Mouse (Mus musculus): ENCODE data around the gene Cpeb2.

Gene Cpeb2

GRCm38 (mm10) chr5:43239141-43239835 is 6.3 kb downstream of the Cpeb2 start:
- DNase-seq (ENCODE audit: low spot score in 2 of 2), result no peak

- DNase-seq (ENCODE audit: low spot score in 2 of 2), result no peak
Measured at GRCm38 (mm10) chr5:43240729-43241128, 7.8 kb downstream of the Cpeb2 start.

DNA sequence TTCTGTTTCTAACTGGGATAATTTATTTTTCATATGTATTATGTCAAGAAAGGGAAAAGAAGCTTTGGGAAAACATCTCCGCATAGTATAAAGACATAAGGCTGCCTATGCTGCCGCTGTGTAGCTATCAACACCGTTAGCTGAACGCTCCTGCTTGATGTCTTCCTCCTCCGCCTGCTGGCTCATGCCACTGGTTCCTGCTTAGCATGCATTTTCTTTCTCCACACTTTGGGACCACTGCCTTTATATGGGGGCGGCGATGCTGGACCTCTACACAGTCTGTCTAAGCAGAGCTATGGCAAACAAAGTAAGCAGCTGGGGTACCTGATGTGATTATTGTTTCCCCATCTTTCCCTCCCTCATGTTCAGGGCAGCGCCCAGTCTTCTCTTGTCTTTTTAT is 13.3 kb downstream of the Cpeb2 start:
- DNase-seq (ENCODE audit: low spot score in 2 of 2), result no peak

GRCm38 (mm10) chr5:43246954-43247353 is 14.0 kb downstream of the Cpeb2 start:
- no peak for DNase-seq (ENCODE audit: low spot score in 2 of 2)

DNA sequence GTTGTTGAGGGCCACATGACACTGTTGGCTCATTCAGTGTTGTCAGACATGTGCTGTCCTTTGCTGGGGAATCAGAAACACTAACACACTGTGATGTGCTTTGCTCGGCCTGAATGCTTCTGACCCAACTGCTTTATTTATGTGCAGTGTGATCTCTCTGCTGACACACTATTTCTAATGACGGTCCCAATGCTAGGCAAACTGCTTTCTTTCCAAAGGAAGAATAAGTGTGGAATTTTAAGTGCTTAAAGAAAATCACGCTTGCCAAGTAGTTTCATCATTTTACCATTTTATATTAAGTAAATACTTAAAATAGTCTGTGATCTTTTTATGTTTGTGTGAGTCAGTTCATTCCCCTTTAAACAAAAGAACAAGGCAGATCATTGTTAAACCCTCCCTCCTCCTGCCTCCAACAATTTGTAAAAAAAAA is 15.0 kb downstream of the Cpeb2 start:
- no peak for DNase-seq (ENCODE audit: low spot score in 2 of 2)

GRCm38 (mm10) chr5:43257490-43257889 is 24.5 kb downstream of the Cpeb2 start:
- no peak for DNase-seq (ENCODE audit: low spot score in 2 of 2)

GRCm38 (mm10) chr5:43258472-43259142 is 25.6 kb downstream of the Cpeb2 start:
- DNase-seq (ENCODE audit: low spot score in 2 of 2), result no peak

DNA sequence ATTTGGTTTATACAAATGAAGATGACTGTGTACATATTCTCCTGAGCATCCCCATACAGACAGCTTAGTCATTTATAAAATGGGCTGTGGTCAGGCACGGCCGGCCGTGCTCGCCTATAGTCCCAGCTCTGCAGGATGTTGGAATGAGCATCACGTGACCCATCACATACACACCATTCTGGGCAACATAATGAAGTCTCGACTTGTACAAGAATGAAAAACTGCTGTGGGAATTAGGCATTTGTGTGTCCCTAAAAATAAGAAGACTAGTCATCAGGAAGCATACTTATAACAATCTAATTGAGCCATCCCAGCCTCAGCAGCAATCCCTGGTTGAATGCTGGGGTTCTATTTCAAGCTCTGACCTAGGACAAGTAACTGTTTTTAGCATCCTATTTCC is 28.8 kb downstream of the Cpeb2 start:
- DNase-seq (ENCODE audit: low spot score in 2 of 2), result no peak

GRCm38 (mm10) chr5:43263951-43264350 is 31.0 kb downstream of the Cpeb2 start:
- DNase-seq (ENCODE audit: low spot score in 2 of 2), result no peak

DNA sequence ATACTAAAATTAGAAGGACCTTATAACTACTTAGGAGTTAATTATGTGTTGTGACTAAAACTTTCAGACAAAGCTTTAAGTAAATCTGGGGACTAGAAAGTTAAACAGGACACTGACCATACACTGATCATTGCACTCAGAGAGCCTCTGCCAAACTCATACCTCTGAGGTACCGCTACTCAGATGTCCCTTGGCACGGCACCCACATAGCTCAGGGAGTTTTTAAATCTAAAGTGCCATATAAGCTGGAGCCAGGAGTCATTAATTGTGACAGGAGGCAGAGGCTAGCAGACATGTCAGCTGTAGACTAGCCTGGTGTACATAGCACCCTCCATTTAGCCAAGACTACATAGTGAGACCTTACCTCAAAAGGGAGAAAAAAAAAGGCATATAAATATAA is 31.7 kb downstream of the Cpeb2 start:
- DNase-seq (ENCODE audit: low spot score in 2 of 2), result no peak

DNA sequence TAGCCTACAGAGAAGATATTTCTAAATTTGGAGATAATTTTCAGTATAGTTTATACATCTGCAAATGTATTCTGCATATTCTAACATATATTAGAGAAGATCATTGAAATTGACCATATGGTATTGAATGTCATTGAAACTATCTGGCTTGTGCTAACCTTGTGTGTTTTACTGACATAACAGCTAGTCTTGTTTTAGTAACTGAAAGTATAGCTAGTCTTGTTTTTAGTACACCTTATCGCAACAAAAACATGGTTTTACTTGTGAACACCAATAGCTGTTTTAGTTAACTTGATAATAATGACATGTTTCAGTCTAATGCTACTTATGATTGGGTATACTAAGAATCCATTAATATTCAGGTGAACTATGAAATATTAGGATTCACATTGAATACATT is 45.0 kb downstream of the Cpeb2 start:
- DNase-seq (ENCODE audit: low spot score in 2 of 2), result no peak

DNA sequence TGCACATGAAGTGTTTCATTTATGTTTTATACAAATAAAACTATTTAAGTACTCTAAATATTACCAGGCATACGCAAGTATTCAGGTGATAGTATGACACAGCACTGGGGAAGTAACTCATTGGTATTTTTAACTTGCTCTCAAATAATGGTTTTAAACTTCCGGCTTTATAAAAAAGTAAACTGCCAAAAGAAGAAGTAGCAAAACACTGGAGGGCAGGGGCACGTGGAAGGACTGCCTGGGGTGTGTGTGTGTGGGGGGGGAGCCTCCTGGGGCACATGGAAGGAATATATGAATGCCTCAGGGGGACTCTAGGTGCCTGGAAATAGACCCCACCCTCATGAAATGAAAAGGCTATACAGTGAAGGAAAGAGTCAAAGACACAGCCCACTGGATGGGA is 46.8 kb downstream of the Cpeb2 start:
- no peak for DNase-seq (ENCODE audit: low spot score in 2 of 2)

GRCm38 (mm10) chr5:43285756-43286155 is 52.8 kb downstream of the Cpeb2 start:
- DNase-seq (ENCODE audit: low spot score in 2 of 2), result no peak

DNA sequence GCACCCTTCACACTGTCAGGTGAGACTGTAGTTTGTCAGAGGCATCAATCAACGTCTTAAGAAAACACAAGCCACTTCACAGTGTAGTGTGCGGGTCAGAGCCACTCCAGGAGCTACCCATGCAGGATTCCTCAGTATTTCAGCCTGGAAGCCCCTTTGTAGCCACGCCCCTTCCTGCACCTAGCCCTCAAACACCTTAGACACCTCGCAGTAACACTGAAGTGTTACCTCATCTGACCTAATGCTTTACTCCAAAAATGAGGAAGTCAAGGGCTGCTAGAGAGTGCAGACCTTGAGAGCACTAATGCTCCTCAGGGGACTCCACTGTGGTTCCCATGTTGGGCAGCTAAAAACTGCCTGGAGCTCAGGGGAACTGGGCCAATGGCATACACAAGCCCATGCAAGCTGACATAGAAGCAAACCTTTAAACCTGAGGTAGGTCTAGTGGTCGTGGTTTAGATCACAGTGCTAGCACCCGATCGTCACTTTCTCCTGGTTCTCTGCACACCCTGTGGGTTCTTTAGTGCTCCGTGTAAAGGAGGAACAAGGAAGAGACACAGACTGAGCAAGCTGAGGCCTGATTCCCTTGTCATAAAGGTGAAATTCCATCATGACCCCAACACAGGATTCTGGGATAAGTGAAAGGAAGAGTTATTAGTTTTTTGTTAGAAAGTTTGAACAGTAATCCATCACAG is 56.9 kb downstream of the Cpeb2 start:
- no peak for DNase-seq (ENCODE audit: low spot score in 2 of 2)

- DNase-seq (ENCODE audit: low spot score in 2 of 2), result no peak
Measured at GRCm38 (mm10) chr5:43293136-43293535, 60.2 kb downstream of the Cpeb2 start.

DNA sequence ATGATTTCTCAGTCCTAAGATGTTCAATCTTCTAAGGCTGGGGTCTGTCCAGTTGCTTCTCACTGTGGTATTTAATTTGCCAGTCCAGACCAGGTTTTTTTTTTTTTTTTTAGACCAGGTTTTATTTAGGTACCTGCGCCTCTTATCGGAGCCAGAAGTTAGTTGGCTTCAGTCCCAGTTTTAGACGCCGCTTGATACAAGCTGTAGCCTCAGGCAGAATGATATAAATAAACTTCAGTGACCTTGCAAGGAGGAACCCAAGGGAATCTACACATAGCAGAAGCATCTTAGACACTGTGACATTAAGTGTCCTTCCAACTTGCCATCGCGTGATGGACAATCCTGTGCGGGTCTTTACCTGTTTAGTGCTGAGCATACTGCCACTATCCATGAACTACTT is 64.5 kb downstream of the Cpeb2 start:
- DNase-seq (ENCODE audit: low spot score in 2 of 2), result no peak

GRCm38 (mm10) chr5:43298975-43299374 is 66.0 kb downstream of the Cpeb2 start:
- DNase-seq (ENCODE audit: low spot score in 2 of 2), result no peak

DNA sequence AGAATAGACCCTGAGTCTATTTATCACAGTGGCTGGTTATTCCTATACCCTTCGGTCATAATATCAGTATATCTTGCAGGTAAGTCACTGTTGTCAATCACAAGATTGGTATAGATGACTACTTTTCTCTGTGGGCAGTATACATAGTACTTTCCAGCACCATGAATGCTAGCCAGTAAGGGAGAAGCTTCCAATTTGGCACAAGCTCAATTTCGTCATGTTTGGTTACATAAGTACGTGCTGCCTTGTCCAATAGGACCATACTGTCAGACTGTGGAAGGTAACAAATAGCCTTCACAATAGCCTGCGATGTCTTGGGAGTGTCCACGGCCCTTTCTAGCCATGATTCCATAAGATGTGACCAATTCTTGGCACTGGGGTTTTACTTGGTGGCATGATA is 67.1 kb downstream of the Cpeb2 start:
- no peak for DNase-seq (ENCODE audit: low spot score in 2 of 2)

DNA sequence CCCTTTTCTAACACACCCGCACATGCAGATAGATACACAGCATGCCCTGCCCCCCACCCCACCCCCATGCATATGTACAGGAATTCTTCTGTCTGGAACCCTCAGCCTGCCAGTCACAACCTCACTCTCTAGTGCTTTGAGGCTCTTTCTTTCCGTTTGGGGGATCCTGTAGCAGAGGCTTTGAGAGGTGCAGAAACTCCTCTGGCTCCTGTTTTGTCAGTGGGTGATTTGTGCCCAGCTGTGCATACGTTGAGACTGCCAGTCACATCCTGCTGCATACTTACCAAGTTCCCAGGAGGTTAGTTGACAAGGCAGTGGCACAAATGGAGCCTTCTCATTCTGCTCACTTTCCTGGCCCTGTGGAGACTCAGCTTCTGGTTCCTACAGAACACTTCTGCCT is 68.0 kb downstream of the Cpeb2 start:
- no peak for DNase-seq (ENCODE audit: low spot score in 2 of 2)

GRCm38 (mm10) chr5:43303504-43303903 is 70.5 kb downstream of the Cpeb2 start:
- DNase-seq (ENCODE audit: low spot score in 2 of 2), result no peak

GRCm38 (mm10) chr5:43305449-43305848 is 72.5 kb downstream of the Cpeb2 start:
- no peak for DNase-seq (ENCODE audit: low spot score in 2 of 2)

GRCm38 (mm10) chr5:43309961-43310360 is 77.0 kb downstream of the Cpeb2 start:
- DNase-seq (ENCODE audit: low spot score in 2 of 2), result no peak

GRCm38 (mm10) chr5:43324311-43324862 is 91.4 kb downstream of the Cpeb2 start:
- DNase-seq (ENCODE audit: low spot score in 2 of 2), result no peak
